Mouse (Mus musculus): ENCODE results near the gene 4930503B20Rik.

The 4930503B20Rik gene

DNA sequence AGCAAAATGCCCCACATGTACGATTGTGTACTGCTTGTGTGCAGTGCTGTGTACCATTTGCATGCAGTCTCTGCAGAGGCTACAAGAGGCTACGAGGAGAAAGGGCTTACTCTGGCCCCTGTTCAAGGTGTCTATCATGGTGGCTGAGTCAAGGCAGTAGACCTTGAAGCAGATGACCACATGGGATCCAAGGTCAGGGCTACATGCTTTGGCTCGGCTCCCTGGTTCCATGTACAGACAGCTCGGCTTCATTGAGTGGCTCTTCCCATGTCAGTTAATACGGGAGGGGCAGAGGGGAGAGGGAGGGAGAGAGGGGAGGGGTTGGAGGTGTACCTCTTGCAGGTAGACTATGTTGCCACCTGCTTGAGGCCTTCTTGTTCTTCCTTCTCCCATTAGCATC, 1.3 kb upstream of the 4930503B20Rik start:
- DNase-seq (ENCODE audit: low spot score in 2 of 2) = no peak

DNA sequence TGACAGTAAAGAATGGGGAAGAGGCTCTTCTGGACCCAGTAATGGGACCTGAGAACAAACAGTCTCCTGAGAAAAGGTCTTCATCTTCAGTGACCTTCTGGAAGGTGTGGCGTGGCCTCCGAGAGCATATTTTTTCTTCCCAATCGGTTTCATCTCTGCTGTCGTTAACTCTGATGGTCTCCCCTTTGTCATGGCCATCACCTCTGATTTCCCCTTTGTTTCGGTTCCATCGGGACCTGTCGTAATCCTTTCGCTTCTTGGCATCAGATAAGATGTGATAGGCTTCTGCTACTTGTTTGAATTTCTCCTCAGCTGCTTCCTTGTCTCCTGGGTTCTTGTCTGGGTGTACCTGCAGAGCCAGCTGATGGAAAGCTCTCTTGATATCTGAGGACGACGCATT, 401 bp downstream of the 4930503B20Rik start:
- no peak for DNase-seq (ENCODE audit: low spot score in 2 of 2)

DNA sequence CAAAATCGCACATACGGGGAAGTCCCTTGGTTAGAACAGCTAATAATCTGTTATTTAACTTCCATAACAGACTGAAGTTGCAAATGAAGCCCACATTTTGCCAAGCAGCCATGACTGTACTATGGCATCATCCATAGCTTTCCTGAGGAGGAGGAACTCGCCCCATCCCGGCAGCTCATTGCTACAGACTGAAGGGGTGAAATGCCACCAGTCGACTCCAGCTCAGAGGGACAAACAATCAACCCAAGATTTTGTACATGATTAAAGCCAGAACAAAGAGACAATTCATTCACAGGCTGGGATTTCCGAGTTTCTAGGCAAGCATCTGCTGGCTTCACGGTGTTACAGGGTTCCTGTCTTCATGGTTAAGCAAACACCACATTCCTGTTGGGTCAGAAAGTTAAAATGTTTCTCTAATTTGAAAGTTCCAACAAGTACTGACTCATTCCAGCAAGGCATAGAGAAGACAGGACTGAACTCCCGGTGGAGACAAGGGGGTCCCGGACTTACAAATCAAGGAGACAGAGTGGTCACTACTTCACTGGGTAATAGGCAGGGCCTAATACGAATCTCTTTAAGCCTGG, 1.7 kb downstream of the 4930503B20Rik start:
- no peak for DNase-seq (ENCODE audit: low spot score in 2 of 2)

DNA sequence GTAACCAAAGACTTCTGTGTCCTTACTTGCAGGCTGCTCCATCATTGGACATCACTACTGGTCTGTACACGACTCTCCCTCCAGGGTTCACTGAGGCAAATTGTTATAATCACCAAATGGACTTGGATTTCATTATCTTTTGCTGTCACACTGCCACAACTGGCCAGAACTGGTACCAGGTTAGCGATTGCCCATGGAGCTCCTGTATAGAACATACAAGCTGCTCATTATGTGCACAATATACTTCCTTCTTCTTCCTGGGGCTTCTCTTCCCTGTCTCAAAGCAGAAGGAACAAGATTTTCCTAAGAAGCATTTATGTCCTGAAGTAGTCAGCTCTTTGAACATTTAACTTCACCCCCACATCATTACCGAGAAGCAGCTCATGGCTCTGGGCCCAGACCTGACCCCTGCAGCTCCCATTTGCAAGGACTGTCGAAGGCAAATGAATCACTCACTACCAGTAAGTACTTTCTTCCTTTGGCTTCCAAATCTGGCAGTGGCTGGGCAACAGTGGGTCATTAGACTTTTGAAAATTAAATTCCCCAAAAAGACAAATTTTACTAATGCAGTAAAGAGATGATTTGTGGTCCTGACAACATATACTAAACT, 9.2 kb downstream of the 4930503B20Rik start:
- no peak for DNase-seq (ENCODE audit: low spot score in 2 of 2)

DNA sequence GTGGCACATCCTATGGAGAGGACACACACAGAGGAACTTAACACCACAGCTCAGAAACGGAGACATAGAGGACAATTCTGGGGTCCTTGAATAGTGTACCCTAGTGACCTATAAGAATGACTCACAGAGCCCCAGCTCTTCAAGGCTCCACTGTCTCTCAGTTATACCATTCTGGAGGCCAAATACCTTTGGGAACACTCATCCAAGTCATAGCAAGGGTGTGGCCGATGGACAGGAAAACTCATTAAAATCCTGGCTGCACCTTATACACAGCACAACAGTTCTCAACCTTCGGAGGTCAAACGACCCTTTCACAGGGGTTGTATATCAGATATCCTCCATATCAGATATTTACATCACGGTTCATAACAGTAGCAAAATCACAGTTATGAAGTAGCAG, 18.6 kb downstream of the 4930503B20Rik start:
- DNase-seq (ENCODE audit: low spot score in 2 of 2) = no peak

DNA sequence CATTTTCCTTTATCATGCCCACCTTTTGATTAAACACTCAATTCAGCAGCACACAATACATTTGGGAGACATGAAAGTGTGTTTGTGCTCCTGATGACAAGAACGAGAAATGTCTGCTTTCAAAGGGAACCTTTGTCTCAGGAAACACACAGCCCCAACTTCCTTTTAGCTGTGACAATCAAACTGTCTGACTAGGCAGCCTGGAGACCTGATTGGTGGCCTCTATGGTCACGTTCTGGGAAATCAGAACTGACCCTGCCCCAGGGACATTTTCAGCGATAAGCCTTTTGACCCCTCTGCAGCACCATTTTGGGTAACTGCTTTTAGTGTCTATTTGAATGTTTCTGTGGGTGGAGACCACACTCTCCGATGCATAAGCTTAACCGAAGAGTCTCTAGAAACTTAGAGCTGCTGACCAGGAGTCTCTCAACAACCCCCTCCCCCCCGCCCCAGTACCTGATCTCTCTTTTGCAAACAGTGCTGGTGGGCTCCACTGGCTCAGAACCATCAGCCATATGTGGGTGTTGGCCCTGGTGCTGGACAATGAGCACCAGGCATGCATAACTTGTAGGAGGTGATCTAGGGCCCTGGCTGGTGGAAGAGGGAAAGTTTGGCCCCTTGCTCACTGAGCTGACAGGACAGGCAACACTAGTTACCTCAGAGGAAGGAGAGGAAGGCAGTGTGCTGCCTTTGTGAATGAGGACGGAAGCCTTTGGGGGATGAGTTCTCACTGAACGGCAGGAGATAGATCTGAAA, 22.7 kb downstream of the 4930503B20Rik start:
- no peak for DNase-seq (ENCODE audit: low spot score in 2 of 2)

DNA sequence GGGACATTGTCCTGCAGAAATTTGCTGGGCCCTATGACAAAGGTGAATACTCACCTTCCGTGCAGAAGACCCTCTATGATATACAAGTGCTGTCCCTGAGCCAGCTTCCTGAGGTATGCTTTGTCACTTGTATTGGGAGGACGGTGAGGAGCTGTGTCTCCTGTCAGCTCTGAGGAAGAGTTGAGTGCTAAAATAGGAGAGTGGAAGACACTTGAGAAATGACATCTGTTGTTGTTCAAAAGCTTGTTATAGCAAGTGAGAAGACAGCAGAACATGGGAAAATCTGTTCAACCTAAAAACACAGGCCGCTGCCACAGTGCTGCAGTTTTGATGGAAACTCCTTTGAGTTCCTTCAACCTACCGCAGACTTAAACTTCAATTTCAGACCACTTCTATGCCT, 25.4 kb downstream of the 4930503B20Rik start:
- DNase-seq (ENCODE audit: low spot score in 2 of 2) = no peak

DNA sequence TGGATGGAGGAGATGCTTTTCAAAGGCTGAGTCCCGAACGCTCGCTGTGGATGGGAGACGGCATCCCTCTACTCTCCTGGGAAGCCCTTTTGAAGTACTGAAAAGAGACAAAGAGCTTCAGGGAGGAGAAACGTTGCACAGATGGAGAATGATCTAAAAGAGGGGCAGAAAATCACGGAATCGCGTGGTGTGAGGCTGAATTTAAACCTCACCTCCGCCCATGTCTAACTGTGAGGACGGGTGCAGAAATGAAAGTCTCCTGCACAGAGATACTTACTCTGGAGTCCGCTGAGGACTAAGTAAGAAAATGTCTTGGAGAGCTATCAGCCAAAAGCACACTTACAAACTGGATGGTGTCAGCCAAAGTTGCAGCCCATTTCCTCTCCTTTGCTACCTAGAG, 29.2 kb downstream of the 4930503B20Rik start:
- DNase-seq (ENCODE audit: low spot score in 2 of 2) = no peak

DNA sequence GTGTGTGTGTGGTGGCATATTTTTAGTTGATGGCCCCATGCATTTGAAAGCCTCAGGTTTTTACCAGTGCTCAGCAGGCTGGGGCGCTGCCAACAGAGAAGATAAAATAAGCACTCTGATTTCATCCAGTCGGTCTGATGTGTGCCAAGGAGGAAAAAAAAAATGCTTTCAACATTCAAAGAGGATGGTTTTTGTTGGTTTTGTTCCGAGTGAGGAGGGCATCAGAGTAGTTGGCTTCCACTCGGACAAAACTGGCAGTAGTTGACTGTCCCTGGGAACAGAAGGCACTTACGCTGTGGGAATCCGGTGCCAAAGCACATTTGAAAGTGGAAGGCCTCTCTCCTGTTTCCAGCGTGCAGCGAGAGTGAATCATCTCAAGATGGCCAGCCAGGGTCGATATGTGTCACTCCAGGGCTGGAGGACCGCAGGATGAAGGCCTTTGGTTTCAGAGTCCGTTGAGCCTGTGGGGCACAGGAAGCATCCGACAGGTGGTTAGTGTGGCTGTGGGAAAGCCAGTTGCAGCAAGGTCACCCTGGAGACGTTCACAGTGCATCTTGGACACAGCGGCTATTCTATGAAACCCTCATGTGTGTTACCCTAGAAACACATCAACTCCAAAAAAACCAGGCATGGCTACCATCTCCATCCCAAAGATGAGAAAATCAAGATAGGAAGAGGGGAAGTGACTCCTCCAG, 30.4 kb downstream of the 4930503B20Rik start:
- DNase-seq (ENCODE audit: low spot score in 2 of 2) = no peak

DNA sequence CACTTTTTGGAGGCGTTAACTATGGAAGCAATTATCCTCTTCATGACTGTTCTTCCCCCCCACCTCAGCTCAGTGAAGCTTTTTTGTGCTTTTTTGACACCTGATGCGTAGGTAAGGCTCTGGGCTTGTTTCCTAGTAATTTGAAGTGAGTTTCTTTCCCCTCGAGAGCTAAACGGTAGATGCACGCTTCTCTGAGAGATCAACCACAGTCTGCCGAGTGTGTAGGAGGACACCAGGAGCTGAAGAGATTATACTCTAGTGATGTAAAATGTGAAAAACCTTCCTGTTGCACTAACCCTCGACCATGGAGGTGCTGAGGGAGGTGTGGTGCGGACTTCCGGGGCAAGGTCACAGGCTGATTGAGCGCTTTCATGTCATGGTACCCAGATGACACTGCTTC, 31.0 kb downstream of the 4930503B20Rik start:
- no peak for DNase-seq (ENCODE audit: low spot score in 2 of 2)

DNA sequence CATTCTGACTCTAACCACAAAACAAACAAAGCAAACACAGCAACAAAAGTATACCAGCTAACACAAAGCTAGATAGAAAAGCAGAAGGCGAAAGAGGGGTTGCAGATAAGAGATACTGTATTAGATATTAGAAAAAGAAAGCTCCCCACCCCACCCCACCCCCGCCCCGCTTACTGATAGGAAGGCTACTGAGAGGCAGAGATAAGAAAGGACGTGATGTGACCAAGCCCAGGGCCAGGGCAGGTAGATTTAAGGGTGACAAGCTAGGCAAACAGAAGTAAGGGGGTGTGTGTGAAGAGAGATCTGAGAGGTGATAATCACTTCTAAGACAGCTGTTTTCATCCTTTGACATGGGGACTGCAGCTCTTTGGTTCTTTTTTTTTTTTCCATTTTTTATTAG, 32.8 kb downstream of the 4930503B20Rik start:
- DNase-seq (ENCODE audit: low spot score in 2 of 2) = no peak

DNA sequence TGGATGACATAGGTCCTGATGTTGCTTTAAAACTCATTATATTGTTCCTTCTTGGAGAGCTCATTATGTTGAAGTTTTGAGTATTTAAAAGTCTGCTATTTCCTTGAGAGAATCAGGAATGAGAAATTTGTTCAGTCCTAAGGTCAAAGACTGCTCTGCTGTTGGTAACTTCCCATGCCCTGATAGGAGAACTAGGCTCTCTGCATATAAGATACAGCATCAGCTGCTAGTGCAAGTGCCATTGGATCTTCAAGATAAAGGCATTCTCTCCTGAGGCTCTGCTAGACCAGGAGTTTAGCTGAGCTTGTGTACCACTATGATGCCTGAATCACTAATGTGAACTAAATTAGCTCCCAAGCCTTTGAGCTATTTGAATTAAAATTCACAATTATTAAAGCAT, 33.2 kb downstream of the 4930503B20Rik start:
- no peak for DNase-seq (ENCODE audit: low spot score in 2 of 2)

DNA sequence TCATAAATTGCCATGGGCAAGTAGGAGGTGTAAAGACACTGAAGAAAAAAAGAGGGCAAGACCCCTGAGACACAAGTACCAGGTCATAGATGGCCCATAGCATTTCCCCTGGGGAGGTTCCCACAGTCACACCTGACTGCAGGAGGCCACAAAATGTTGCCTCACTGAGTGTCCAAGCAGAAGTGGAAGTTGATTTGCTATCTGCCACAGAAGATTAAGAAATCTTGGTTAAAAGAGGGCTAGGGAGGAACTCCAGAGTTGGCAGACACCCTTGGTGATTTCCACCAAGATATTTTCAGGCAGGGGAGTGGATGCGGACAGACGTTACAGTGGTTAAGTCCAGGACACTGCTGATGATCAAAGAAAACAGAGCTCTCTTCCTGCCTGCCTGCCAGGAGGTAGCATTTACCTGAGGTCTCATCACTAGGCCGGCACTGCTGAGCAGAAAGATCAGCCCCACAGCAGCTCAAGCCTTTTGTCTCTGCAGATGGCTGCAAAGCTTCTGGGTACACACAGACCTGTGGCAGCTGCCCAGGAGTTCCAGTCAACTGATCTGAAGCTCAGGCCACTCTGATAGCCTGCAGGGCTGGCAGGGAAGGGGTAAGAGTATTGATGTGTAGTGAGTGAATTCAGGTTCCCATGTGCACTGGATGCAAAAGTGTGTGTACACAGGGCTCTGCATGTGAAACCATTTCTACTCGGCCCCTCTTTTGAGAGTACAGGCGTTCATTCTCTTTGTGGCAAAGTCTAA, 34.4 kb downstream of the 4930503B20Rik start:
- DNase-seq (ENCODE audit: low spot score in 2 of 2) = no peak

DNA sequence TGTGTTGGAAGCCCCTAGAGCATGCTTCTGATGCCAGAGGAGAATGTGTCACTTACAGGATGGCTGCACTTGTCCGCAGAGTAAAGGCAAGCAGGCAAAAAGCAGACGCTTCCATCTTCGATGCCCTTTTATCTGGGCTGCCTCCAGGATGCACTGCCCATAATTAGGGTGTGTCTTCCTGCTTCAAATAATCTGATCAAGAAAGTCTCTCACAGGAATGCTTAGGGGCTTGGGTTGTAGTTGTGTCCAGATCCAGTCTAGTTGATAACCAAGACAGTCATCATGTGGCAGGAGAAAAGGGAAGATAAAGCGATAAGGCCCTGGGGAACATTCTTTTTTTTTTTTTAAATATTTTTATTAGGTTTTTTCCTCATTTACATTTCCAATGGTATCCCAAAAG, 35.6 kb downstream of the 4930503B20Rik start, which contains the start of gene Dnase2b:
Gene Dnase2b (minus strand): TSS at position 101 of the 400 bp plus-strand sequence.
- no peak for DNase-seq (ENCODE audit: low spot score in 2 of 2)

DNA sequence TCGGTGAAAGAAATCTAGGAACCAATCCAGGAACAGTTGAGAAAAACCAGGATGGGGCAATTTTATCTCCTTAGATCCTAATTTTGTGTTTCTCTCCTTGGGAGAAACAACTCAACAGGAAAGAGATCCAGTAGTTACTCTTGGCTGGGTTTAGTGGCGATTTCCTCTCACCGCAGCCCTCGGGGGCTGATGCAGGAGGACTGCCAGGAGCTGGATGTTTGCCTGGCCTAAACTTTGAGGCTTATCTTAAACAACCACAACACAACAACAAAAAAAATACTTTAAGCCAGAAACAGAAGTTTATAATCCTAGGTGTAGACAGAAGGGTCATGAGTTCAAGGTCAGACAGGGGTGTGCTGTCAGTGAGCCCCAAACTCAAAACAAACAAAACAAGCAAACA, 39.3 kb downstream of the 4930503B20Rik start:
- DNase-seq (ENCODE audit: low spot score in 2 of 2) = no peak

DNA sequence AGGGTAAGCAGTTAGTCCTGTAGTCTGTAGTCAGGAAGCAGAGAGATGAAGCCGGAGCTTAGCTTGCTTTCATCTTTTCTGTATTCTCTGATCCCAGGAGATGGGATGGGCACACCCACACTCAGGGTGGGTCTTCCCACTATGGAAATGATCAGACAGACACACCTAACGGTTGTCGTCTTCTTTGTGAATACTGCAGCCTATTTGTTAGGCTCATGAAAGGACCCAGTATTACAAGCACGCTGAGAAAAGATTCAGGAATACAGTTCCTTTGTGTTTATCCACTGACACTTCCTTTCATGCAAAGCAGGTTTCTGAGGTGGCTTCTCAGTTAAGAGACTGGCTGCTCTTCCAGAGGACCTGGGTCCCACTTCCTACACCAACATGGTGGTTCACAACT, 39.9 kb downstream of the 4930503B20Rik start:
- DNase-seq (ENCODE audit: low spot score in 2 of 2) = no peak

DNA sequence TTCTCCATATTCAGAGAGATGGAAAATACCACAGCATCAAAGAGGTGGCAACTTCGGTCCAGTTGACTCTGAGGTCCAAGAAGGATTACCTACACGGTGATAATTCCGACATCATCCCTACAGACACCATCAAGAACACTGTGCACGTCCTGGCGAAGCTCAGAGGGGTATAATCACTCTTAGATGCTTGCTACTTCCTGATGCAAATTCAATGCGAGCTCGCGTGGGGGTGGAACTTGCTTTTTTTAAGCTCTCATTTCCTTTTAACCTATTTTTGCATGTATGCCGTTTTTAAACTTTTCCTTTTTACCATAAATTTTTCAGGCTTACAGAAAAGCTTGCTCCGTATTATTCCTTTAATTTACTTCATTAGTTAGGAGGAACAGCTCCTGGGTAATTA, 40.8 kb downstream of the 4930503B20Rik start:
- no peak for DNase-seq (ENCODE audit: low spot score in 2 of 2)

DNA sequence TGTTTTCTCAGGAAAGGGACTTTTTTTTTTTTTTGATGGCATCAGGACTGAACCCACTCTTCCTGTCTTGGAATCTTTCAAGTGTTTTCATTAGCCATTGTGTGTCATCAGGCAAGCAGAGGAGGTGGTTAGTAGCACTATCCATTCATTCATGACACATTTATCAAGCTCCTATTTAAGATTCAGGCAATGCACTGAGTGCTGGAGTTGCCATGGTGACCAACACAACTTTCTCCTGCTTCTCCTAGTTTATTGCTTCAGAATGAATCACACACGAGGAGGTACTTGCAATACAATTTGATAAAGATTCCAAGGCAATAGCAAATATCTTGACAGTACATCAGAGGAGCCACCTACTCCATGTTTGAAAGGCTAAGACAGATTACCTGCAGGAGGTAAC, 43.7 kb downstream of the 4930503B20Rik start:
- DNase-seq (ENCODE audit: low spot score in 2 of 2) = no peak

DNA sequence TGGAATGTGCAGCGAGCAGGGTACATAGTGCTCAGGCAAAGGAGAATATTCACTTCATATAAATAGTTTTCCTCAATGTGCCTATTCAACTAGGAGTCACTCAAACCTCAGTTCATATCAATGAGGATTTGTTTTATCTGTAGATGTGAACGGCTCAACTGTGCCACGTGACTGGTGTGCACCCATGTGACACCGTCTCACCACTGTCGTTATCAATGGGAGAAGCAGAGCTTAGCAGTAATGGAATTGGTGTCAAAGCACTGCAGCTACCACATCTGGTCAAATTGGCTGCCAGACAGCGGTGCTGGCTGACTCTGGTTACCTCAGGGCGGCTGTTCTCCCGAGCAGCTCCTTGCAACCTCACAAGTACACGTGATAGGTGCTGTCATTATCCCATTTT, 46.5 kb downstream of the 4930503B20Rik start:
- DNase-seq (ENCODE audit: low spot score in 2 of 2) = no peak

DNA sequence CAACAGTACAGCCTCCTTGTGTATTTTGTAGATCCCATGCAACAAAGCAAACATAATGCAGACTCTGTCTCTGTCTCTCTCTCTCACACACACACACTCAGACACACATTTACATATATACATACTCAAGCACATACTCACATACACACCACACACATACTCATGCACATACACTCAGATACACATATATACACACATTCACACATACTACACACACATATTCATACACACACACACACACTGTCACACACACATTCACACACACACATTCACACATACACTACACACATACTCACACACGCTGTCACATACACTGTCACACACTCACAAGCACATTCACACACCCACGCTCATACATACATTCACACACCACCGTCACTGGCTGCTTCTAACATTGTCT, 48.6 kb downstream of the 4930503B20Rik start:
- no peak for DNase-seq (ENCODE audit: low spot score in 2 of 2)

DNA sequence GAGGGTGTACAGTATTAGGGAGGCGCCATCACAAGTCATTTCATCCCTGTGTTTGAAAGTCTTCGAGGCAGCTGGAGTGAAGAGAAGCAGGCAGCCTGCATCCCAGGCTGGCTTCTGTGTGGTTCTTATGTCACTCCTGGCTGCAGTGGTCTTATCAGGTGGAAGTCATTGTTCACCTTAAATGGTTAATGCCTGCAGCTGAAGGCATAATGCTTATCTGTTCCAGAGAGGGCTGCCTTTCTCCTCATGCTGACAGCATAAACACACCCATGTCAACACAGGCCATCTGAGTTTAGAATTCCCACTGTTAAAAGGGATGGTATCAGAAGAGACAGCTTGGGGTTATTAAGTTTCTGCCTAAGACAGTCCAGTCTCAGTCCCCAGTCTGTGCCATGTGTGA, 49.9 kb downstream of the 4930503B20Rik start:
- DNase-seq (ENCODE audit: low spot score in 2 of 2) = no peak

All from spleen, postnatal 14 days (tissue).